Mouse (Mus musculus): ENCODE data around the gene Acly. TPM values are rescaled to one million over a fixed set of nuclear protein-coding genes. Genes with fewer than 3 reads are reported as not detected.
A peak's percentile ranks its signal among the peaks of the same experiment; 100 is the strongest.

The Acly gene
- polyA plus RNA-seq, 1 experiment from 2014 or later, result 242 TPM

GRCm38 (mm10) chr11:100550101-100550500 lies 22.3 kb upstream of the Acly start:
- no peak overlapping the region for H3K27ac ChIP-seq (ENCODE audit: low read length)
- H3K9me3 ChIP-seq (ENCODE audit: control insufficient read depth, low read length), result no peaks in the 10 kb centered on the region
- H3K4me3 ChIP-seq (replicated peaks; ENCODE audit: low read length), result no peak overlapping the region
- H3K36me3 ChIP-seq (ENCODE audit: control insufficient read depth, insufficient read depth), result no peaks in the 10 kb centered on the region
- H3K4me1 ChIP-seq (replicated peaks; ENCODE audit: control insufficient read depth, insufficient read depth, low read length), result peaks cover 7% of the 10 kb centered on the region
- 85% methylated on average over 6 of the region's 6 CpGs for WGBS
- H3K9ac ChIP-seq (replicated peaks; ENCODE audit: low read depth, low read length), result no peak overlapping the region
- ATAC-seq, result no peak
- no peaks in the 10 kb centered on the region for H3K27me3 ChIP-seq (replicated peaks; ENCODE audit: control insufficient read depth, insufficient read depth, low read length)
- no peak overlapping the region for H3K4me2 ChIP-seq (ENCODE audit: low read length)

GRCm38 (mm10) chr11:100549466-100549865 lies 21.7 kb upstream of the Acly start:
- Histone ChIP-seq H3K36me3 (ENCODE audit: control insufficient read depth, insufficient read depth) (no peaks in the 10 kb centered on the region), H3K27me3 (replicated peaks; ENCODE audit: control insufficient read depth, insufficient read depth, low read length) (no peaks in the 10 kb centered on the region), H3K4me1 (replicated peaks; ENCODE audit: control insufficient read depth, insufficient read depth, low read length) (peaks cover 10% of the 10 kb centered on the region), H3K9ac (replicated peaks; ENCODE audit: low read depth, low read length) (no peak overlapping the region), H3K27ac (ENCODE audit: low read length) (no peak overlapping the region), H3K4me2 (ENCODE audit: low read length) (no peak overlapping the region), H3K4me3 (replicated peaks; ENCODE audit: low read length) (no peak overlapping the region), H3K9me3 (ENCODE audit: control insufficient read depth, low read length) (no peaks in the 10 kb centered on the region)
- WGBS, result 82% methylated on average over 8 of the region's 8 CpGs
- no peak for ATAC-seq

- WGBS, result 80% methylated on average over 6 of the region's 6 CpGs
- no peak overlapping the region for H3K4me2 ChIP-seq (ENCODE audit: low read length)
These were observed 20.3 kb upstream of the Acly start for GRCm38 (mm10) chr11:100548141-100548540.

GRCm38 (mm10) chr11:100546955-100547354 lies 19.2 kb upstream of the Acly start:
- no peaks in the 10 kb centered on the region for H3K9me3 ChIP-seq (ENCODE audit: control insufficient read depth, low read length)
- no peak overlapping the region for H3K4me3 ChIP-seq (replicated peaks; ENCODE audit: low read length)
- no peaks in the 10 kb centered on the region for H3K36me3 ChIP-seq (ENCODE audit: control insufficient read depth, insufficient read depth)
- H3K4me1 ChIP-seq (replicated peaks; ENCODE audit: control insufficient read depth, insufficient read depth, low read length), result peaks cover 10% of the 10 kb centered on the region
- no peaks in the 10 kb centered on the region for H3K27me3 ChIP-seq (replicated peaks; ENCODE audit: control insufficient read depth, insufficient read depth, low read length)
- H3K4me2 ChIP-seq (ENCODE audit: low read length), result no peak overlapping the region
- no peak for ATAC-seq
- 85% methylated on average over 6 of the region's 6 CpGs for WGBS
- no peak overlapping the region for H3K27ac ChIP-seq (ENCODE audit: low read length)
- H3K9ac ChIP-seq (replicated peaks; ENCODE audit: low read depth, low read length), result no peak overlapping the region

More at GRCm38 (mm10) chr11:100548141-100548540, 20.3 kb upstream of the Acly start:
- H3K9ac ChIP-seq (replicated peaks; ENCODE audit: low read depth, low read length), result no peak overlapping the region
- H3K4me3 ChIP-seq (replicated peaks; ENCODE audit: low read length), result no peak overlapping the region
- no peaks in the 10 kb centered on the region for H3K9me3 ChIP-seq (ENCODE audit: control insufficient read depth, low read length)
- H3K4me1 ChIP-seq (replicated peaks; ENCODE audit: control insufficient read depth, insufficient read depth, low read length), result peaks cover 10% of the 10 kb centered on the region
- ATAC-seq, result no peak
- no peak overlapping the region for H3K27ac ChIP-seq (ENCODE audit: low read length)
- H3K27me3 ChIP-seq (replicated peaks; ENCODE audit: control insufficient read depth, insufficient read depth, low read length), result no peaks in the 10 kb centered on the region
- H3K36me3 ChIP-seq (ENCODE audit: control insufficient read depth, insufficient read depth), result no peaks in the 10 kb centered on the region

- ATAC-seq, result peak; percentile 12; the same call in 1 of the 2 replicates
- Histone ChIP-seq H3K4me3 (replicated peaks; ENCODE audit: low read length) (peak overlapping the region; percentile 51), H3K4me1 (replicated peaks; ENCODE audit: control insufficient read depth, insufficient read depth, low read length) (peaks cover 10% of the 10 kb centered on the region), H3K4me2 (ENCODE audit: low read length) (peak overlapping the region; percentile 84), H3K27ac (ENCODE audit: low read length) (no peak overlapping the region), H3K36me3 (ENCODE audit: control insufficient read depth, insufficient read depth) (no peaks in the 10 kb centered on the region), H3K9me3 (ENCODE audit: control insufficient read depth, low read length) (no peaks in the 10 kb centered on the region), H3K27me3 (replicated peaks; ENCODE audit: control insufficient read depth, insufficient read depth, low read length) (no peaks in the 10 kb centered on the region), H3K9ac (replicated peaks; ENCODE audit: low read depth, low read length) (peak overlapping the region; percentile 61)
- 22% methylated on average over 7 of the region's 7 CpGs for WGBS
These were observed 17.9 kb upstream of the Acly start for GRCm38 (mm10) chr11:100545746-100546085.

DNA sequence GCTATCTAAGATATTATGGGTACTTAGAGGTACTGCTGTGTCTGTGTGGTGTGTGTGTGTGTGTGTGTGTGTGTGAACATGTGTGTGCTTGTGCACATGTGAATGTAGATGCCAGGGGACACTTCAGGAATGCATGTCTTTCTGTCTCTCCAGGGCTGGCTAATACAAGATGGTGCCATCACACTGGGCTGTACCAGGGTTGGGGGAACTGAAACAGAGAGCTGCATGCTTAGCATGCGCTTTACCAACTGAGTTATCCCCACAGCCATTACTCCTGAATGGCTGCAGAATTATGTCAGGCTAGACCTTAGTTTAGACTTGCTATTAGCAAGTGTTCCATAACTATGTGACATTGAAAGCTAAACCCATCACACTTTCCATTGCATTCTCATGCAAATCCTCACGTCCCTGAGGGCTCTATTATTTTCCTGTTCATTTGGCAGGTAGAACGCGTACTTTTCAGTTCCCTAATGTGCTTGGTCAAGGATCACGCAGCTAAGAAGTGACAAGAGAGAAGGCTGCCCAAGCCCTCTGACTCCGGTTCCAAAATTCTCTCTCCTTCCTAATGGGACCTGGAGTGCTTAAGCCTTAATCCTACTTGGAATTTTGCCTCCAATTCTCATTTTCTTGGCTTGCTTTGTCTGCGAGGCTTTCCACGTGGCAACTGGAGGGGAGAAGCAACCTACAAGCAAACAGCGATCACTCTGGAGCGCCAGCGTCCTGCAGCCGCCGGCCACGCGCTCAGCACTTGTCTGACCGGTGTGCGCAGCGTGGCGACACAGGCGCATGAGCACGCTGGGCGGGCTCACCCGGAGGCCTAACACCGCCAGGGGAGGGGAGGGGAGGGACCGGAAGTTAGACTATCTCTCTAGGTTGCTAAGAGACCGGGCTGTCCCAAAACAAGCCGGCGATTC lies 17.3 kb upstream of the Acly start, which contains the start of gene Ttc25:
Gene Ttc25 (plus strand): TSS at position 776 of the 914 bp plus-strand sequence.
- Histone ChIP-seq H3K4me2 (ENCODE audit: low read length) (peak within 1 kb of the TSS; percentile 84), H3K27me3 (replicated peaks; ENCODE audit: control insufficient read depth, insufficient read depth, low read length) (no peaks in the 10 kb centered on the region), H3K9ac (replicated peaks; ENCODE audit: low read depth, low read length) (peak within 1 kb of the TSS; percentile 61), H3K36me3 (ENCODE audit: control insufficient read depth, insufficient read depth) (no peaks in the 10 kb centered on the region), H3K4me1 (replicated peaks; ENCODE audit: control insufficient read depth, insufficient read depth, low read length) (peaks cover 10% of the 10 kb centered on the region), H3K27ac (ENCODE audit: low read length) (peak within 1 kb of the TSS; percentile 62), H3K9me3 (ENCODE audit: control insufficient read depth, low read length) (no peaks in the 10 kb centered on the region), H3K4me3 (replicated peaks; ENCODE audit: low read length) (peak within 1 kb of the TSS; percentile 51)
- WGBS, result 3% methylated on average over 28 of the region's 28 CpGs
- ATAC-seq, result peak; percentile 99

DNA sequence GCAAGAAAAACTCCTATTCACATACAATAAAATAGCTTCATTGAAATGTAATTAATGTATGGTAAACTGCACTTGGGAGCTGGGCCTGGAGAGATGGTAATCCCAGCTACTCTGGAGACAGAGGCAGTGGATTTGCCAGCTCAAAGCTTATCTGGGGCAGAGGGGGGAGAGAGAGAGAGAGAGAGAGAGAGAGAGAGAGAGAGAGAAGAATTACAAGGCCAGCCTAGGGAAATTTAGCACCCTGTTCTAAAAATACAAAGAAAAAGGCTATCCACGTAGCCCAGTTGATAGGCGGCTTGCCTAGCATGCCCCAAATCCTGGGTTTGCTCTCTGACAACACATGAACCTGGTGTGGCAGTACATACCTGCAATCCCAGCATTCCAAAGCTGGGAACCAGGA lies 13.8 kb upstream of the Acly start:
- H3K27me3 ChIP-seq (replicated peaks; ENCODE audit: control insufficient read depth, insufficient read depth, low read length), result no peaks in the 10 kb centered on the region
- 76% methylated on average over 2 of the region's 2 CpGs for WGBS

GRCm38 (mm10) chr11:100540966-100541365 lies 13.2 kb upstream of the Acly start:
- WGBS, result 65% methylated on average over 6 of the region's 6 CpGs
- H3K27me3 ChIP-seq (replicated peaks; ENCODE audit: control insufficient read depth, insufficient read depth, low read length), result no peaks in the 10 kb centered on the region

More for the DNA sequence above, 13.8 kb upstream of the Acly start:
- Histone ChIP-seq H3K9me3 (ENCODE audit: control insufficient read depth, low read length) (no peaks in the 10 kb centered on the region), H3K9ac (replicated peaks; ENCODE audit: low read depth, low read length) (no peak overlapping the region), H3K36me3 (ENCODE audit: control insufficient read depth, insufficient read depth) (no peaks in the 10 kb centered on the region), H3K4me1 (replicated peaks; ENCODE audit: control insufficient read depth, insufficient read depth, low read length) (peaks cover 10% of the 10 kb centered on the region), H3K4me2 (ENCODE audit: low read length) (no peak overlapping the region), H3K4me3 (replicated peaks; ENCODE audit: low read length) (no peak overlapping the region), H3K27ac (ENCODE audit: low read length) (no peak overlapping the region)
- ATAC-seq, result no peak

GRCm38 (mm10) chr11:100536466-100536865 lies 8.7 kb upstream of the Acly start:
- Histone ChIP-seq H3K27me3 (replicated peaks; ENCODE audit: control insufficient read depth, insufficient read depth, low read length) (no peaks in the 10 kb centered on the region), H3K27ac (ENCODE audit: low read length) (no peak overlapping the region), H3K9ac (replicated peaks; ENCODE audit: low read depth, low read length) (no peak overlapping the region), H3K9me3 (ENCODE audit: control insufficient read depth, low read length) (no peaks in the 10 kb centered on the region; the same call in 1 of the 2 replicates), H3K36me3 (ENCODE audit: control insufficient read depth, insufficient read depth) (no peaks in the 10 kb centered on the region), H3K4me1 (replicated peaks; ENCODE audit: control insufficient read depth, insufficient read depth, low read length) (no peaks in the 10 kb centered on the region), H3K4me3 (replicated peaks; ENCODE audit: low read length) (no peak overlapping the region), H3K4me2 (ENCODE audit: low read length) (no peak overlapping the region)
- ATAC-seq, result no peak

More at GRCm38 (mm10) chr11:100540966-100541365, 13.2 kb upstream of the Acly start:
- Histone ChIP-seq H3K4me3 (replicated peaks; ENCODE audit: low read length) (no peak overlapping the region), H3K36me3 (ENCODE audit: control insufficient read depth, insufficient read depth) (no peaks in the 10 kb centered on the region), H3K4me1 (replicated peaks; ENCODE audit: control insufficient read depth, insufficient read depth, low read length) (peaks cover 8% of the 10 kb centered on the region), H3K9me3 (ENCODE audit: control insufficient read depth, low read length) (no peaks in the 10 kb centered on the region), H3K4me2 (ENCODE audit: low read length) (no peak overlapping the region), H3K27ac (ENCODE audit: low read length) (no peak overlapping the region), H3K9ac (replicated peaks; ENCODE audit: low read depth, low read length) (no peak overlapping the region)
- no peak for ATAC-seq
